Mouse (Mus musculus) stomach, postnatal 0 days (tissue): ENCODE results near the gene Myo6. TPM values are rescaled to one million over a fixed set of nuclear protein-coding genes. Genes with fewer than 3 reads are reported as not detected.

Source experiments
- ATAC-seq: fragments of 200-750 bp; cut with Nextera tagmentation; 2 replicates; pipeline ENCODE4 v1.8.0; 2017; ENCODE audit not compliant: low FRiP score, low TSS enrichment
- DNase-seq: peaks from one replicate; pipeline ENCODE4 v3.0.0-alpha.2; 2016; ENCODE audit warnings: low spot score
- H3K27ac ChIP-seq: fragments of 300-500 bp; sonication (generic); replicated peaks from 2 replicates; pipeline ENCODE4 v1.5.1; 2014; ENCODE audit warnings: mild to moderate bottlenecking, control low read depth
- H3K27me3 ChIP-seq: fragments of 300-500 bp; sonication (generic); 2 replicates; pipeline ENCODE4 v1.6.1; 2014; ENCODE audit warnings: low read length; ENCODE audit not compliant: control insufficient read depth, insufficient read depth
- H3K36me3 ChIP-seq: fragments of 300-500 bp; sonication (generic); 2 replicates; pipeline ENCODE4 v1.6.1; 2014; ENCODE audit warnings: low read length, mixed read lengths; ENCODE audit not compliant: control insufficient read depth, insufficient read depth
- H3K4me1 ChIP-seq: fragments of 300-500 bp; sonication (generic); replicated peaks from 2 replicates; pipeline ENCODE4 v1.6.1; 2014; ENCODE audit warnings: antibody characterized with exemption; ENCODE audit not compliant: control insufficient read depth, insufficient read depth
- H3K4me2 ChIP-seq: fragments of 300-500 bp; sonication (generic); replicated peaks from 2 replicates; pipeline ENCODE4 v1.6.1; 2014; ENCODE audit warnings: low read depth, mild to moderate bottlenecking, control low read depth, moderate library complexity
- H3K4me3 ChIP-seq: fragments of 300-500 bp; sonication (generic); 2 replicates; pipeline ENCODE4 v1.5.1; 2014; ENCODE audit warnings: low read depth, low read length, control low read depth
- H3K9ac ChIP-seq: fragments of 300-500 bp; sonication (generic); 2 replicates; pipeline ENCODE4 v1.6.1; 2014; ENCODE audit warnings: mild to moderate bottlenecking, low read length, control low read depth, mixed read lengths
- H3K9me3 ChIP-seq: fragments of 300-500 bp; sonication (generic); 2 replicates; pipeline ENCODE4 v1.6.1; 2016; ENCODE audit warnings: low read length; ENCODE audit not compliant: control insufficient read depth
- CTCF ChIP-seq: IDR thresholded peaks from 2 replicates; pipeline ENCODE4 v1.5.1; 2016; ENCODE audit warnings: antibody characterized with exemption, low read depth, mild to moderate bottlenecking, moderate library complexity
- EP300 ChIP-seq: optimal IDR thresholded peaks from 2 replicates; pipeline ENCODE3; 2016; ENCODE audit warnings: antibody characterized with exemption
- WGBS: fragments of 180-500 bp; shearing (Covaris S2); extraction: QIAGEN DNeasy Blood & Tissue Kit; methylation state at CpG from one replicate; pipeline ENCODE4 v1.1.7; 2014; 5-methylcytosine and 5-hydroxymethylcytosine counted together
- polyA plus RNA-seq: library from polyadenylated mRNA; unstranded; fragments of >200 nt; fragmentation: Nextera tagmentation; extraction: Ambion mirVana; gene quantifications from 2 replicates; pipeline ENCODE4 v1.2.1, GENCODE M21; 2015

Myo6 gene
- polyA plus RNA-seq, 1 experiment from 2014 or later: 31.8 TPM

- TF ChIP-seq EP300 (no peak), CTCF (no peak)
- Histone ChIP-seq H3K4me1 (peaks cover 2% of the 10 kb centered on the region; the same call in 1 of the 2 replicates), H3K4me3 (no peak overlapping the region), H3K27ac (no peak overlapping the region), H3K9me3 (no peaks in the 10 kb centered on the region), H3K4me2 (no peak overlapping the region), H3K27me3 (no peaks in the 10 kb centered on the region), H3K9ac (no peak overlapping the region), H3K36me3 (no peaks in the 10 kb centered on the region)
- DNase-seq (no peak), ATAC-seq (no peak)
- WGBS: 48% methylated on average over 3 of the region's 3 CpGs
Observed at GRCm38 (mm10) chr9:80185737-80186136, 20.9 kb downstream of the Myo6 start.

- Histone ChIP-seq H3K27ac (no peak overlapping the region), H3K4me3 (no peak overlapping the region), H3K27me3 (no peaks in the 10 kb centered on the region), H3K9me3 (no peaks in the 10 kb centered on the region), H3K9ac (no peak overlapping the region), H3K36me3 (no peaks in the 10 kb centered on the region), H3K4me1 (no peaks in the 10 kb centered on the region), H3K4me2 (no peak overlapping the region)
- no peak for ATAC-seq
- DNase-seq: no peak
- TF ChIP-seq EP300 (no peak), CTCF (no peak)
- WGBS: 93% methylated on average over 8 of the region's 8 CpGs
Observed at GRCm38 (mm10) chr9:80186693-80187092, 21.9 kb downstream of the Myo6 start.

- Histone ChIP-seq H3K4me3 (no peak overlapping the region), H3K27me3 (no peaks in the 10 kb centered on the region), H3K9ac (no peak overlapping the region), H3K4me2 (no peak overlapping the region), H3K36me3 (no peaks in the 10 kb centered on the region), H3K4me1 (no peaks in the 10 kb centered on the region), H3K27ac (no peak overlapping the region), H3K9me3 (no peaks in the 10 kb centered on the region)
- ATAC-seq (no peak), DNase-seq (no peak)
- TF ChIP-seq CTCF (no peak), EP300 (no peak)
- 59% methylated on average over 5 of the region's 5 CpGs for WGBS
Observed at GRCm38 (mm10) chr9:80188324-80188893, 23.6 kb downstream of the Myo6 start.

GRCm38 (mm10) chr9:80191240-80191639, 26.4 kb downstream of the Myo6 start:
- Histone ChIP-seq H3K4me1 (no peaks in the 10 kb centered on the region), H3K9me3 (no peaks in the 10 kb centered on the region), H3K9ac (no peak overlapping the region), H3K4me2 (no peak overlapping the region), H3K27me3 (no peaks in the 10 kb centered on the region), H3K4me3 (no peak overlapping the region), H3K27ac (no peak overlapping the region; the same call in 1 of the 2 replicates), H3K36me3 (no peaks in the 10 kb centered on the region)
- no peak for ATAC-seq
- no peak for TF ChIP-seq EP300
- no peak for DNase-seq
- WGBS: 83% methylated on average over 6 of the region's 6 CpGs

GRCm38 (mm10) chr9:80192324-80192723, 27.5 kb downstream of the Myo6 start:
- TF ChIP-seq EP300 (no peak), CTCF (no peak)
- no peak overlapping the region for H3K9ac ChIP-seq
- H3K4me2 ChIP-seq: no peak overlapping the region
- no peaks in the 10 kb centered on the region for H3K36me3 ChIP-seq
- no peak overlapping the region for H3K4me3 ChIP-seq
- 54% methylated on average over 10 of the region's 10 CpGs for WGBS
- no peaks in the 10 kb centered on the region for H3K27me3 ChIP-seq
- H3K4me1 ChIP-seq: no peaks in the 10 kb centered on the region; the same call in 1 of the 2 replicates
- ATAC-seq (peak; percentile 92), DNase-seq (peak; percentile 83)
- no peaks in the 10 kb centered on the region for H3K9me3 ChIP-seq
- H3K27ac ChIP-seq: peak overlapping the region; percentile 40; the same call in 1 of the 2 replicates

GRCm38 (mm10) chr9:80194446-80194845, 29.6 kb downstream of the Myo6 start:
- Histone ChIP-seq H3K36me3 (no peaks in the 10 kb centered on the region), H3K27me3 (no peaks in the 10 kb centered on the region), H3K9me3 (no peaks in the 10 kb centered on the region), H3K4me1 (no peaks in the 10 kb centered on the region; the same call in 1 of the 2 replicates), H3K9ac (no peak overlapping the region), H3K4me2 (no peak overlapping the region), H3K4me3 (no peak overlapping the region), H3K27ac (no peak overlapping the region)
- WGBS: 64% methylated on average over 6 of the region's 6 CpGs
- DNase-seq (no peak), ATAC-seq (no peak)
- TF ChIP-seq CTCF (no peak), EP300 (no peak)
